Mouse (Mus musculus): ENCODE results near the gene Cntfr.
A peak's percentile ranks its signal among the peaks of the same experiment; 100 is the strongest.
"Not testable (repeated sequence)": the region's sequence is repeated elsewhere in the genome, so short reads cannot be mapped to it uniquely, and the experiment has no call there.

Gene Cntfr

DNA sequence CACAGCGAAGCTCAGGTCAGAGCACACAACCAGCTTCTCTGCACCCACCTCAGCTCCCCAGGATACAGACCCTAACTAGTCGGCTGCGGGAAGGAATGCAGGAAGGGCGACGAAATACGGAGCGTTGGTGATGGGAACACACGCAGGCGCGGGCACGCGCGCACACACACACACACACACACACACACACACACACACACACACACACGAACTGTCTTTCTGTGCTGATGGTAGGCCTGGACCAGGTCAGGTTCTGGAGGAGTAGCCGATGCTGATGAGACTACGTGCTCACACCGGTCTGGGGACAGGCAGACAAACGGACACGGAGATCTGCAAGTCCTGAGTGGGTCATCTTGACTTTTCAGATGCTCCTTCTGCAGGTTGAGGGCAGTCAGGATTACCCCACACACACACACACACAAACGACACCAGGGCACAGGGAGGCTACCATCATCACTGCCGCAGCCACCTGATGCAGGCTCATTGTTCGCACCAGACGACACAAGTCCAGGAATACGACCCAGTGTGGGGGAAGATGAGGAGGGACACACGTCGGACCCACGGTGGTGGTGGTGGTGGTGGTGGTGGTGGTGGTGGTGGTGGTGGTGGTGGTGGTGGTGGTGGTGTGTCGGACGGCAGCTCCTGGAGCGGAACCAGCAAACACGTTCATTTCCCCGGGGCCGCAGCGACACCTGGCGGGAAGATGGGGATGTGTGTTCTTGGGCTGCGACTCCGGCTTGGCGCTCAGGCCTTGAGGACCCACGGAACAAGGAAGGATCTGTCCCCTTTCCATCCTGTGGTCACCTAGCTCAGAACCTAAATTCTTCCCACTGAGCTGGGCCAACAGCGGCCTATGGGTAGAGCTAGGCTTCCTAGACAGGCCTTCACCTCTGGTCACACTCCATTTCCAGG is at the start of gene Cntfr:
TSS of gene Cntfr (minus strand) at position 160 of the 912 bp plus-strand sequence.
- H3K27me3 ChIP-seq (ENCODE audit: control insufficient read depth, insufficient read depth, low read length, poor library complexity, severe bottlenecking); H3K36me3 ChIP-seq (ENCODE audit: control insufficient read depth, insufficient read depth, low read length, poor library complexity, severe bottlenecking): not testable (repeated sequence)
- DNase-seq (ENCODE audit: low read depth, low spot score) = peak; percentile 73

DNA sequence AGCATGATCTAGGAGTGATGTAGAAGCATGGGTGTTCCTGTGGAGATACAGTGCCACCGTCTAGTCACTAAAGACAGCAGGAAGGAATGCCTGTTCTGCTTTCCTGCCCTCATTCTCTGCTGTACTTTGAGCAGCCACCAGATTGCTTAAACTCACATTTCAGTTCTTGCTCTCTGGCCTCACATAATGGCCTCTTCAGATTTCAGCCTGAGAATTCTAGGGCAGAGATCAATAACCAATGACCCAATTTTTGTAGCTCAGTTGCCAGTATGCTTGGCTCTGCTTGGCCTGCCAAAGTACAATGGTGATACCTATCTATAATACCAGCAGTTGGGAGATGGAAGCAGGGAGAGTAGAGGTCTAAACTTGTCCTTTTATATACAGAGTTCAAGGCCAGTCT is 48.1 kb upstream of the Cntfr start:
- no peak for DNase-seq (ENCODE audit: low read depth, low spot score)
- no peaks in the 10 kb centered on the region for H3K27me3 ChIP-seq (ENCODE audit: control insufficient read depth, insufficient read depth, low read length, poor library complexity, severe bottlenecking)
- H3K36me3 ChIP-seq (ENCODE audit: control insufficient read depth, insufficient read depth, low read length, poor library complexity, severe bottlenecking) = no peaks in the 10 kb centered on the region

DNA sequence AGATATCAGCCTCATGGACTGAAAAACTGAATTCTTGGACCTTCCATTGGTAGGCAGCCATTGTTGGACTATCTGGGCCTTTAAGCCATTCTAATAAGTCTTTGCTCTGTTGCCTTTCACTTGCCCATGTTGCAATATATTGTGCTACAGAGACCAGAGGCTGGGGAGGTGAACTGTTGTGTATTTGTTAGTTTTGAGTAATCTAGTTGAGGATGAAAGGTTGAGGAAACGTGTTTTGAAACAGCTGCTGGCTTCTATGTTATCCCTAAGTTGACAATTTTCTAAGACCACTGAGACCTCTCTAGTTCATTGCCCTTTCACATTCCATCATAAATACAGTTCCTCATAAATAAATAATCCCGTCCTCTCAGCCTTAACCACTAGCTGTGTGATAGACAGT is 47.2 kb upstream of the Cntfr start:
- H3K27me3 ChIP-seq (ENCODE audit: control insufficient read depth, insufficient read depth, low read length, poor library complexity, severe bottlenecking) = no peaks in the 10 kb centered on the region
- DNase-seq (ENCODE audit: low read depth, low spot score) = no peak

DNA sequence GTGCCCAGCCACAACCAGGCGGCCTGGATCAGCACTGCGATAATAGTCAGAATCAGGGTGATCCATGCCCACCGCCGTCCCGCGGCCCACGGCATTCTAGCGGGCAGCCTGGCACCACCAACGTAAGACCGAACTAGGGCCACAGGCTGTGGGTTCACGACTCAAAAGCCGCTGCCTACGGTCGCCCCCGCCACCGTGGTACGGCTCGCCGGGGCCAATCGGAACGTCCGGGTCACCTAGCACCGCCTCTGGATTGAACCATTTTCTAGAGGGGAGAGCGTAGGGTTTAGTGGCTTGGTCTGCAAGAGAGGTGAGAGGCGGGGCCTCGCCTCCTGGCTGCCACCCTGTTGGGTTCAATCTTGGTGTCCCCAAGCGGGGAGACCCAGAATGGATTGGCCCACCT is 44.3 kb upstream of the Cntfr start:
- Histone ChIP-seq H3K27me3 (ENCODE audit: control insufficient read depth, insufficient read depth, low read length, poor library complexity, severe bottlenecking) (no peaks in the 10 kb centered on the region), H3K36me3 (ENCODE audit: control insufficient read depth, insufficient read depth, low read length, poor library complexity, severe bottlenecking) (peaks cover 7% of the 10 kb centered on the region; the same call in 1 of the 2 replicates)
- peak; percentile 96 for DNase-seq (ENCODE audit: low read depth, low spot score)

More for the DNA sequence above, 47.2 kb upstream of the Cntfr start:
- peaks cover 1% of the 10 kb centered on the region; the same call in 1 of the 2 replicates for H3K36me3 ChIP-seq (ENCODE audit: control insufficient read depth, insufficient read depth, low read length, poor library complexity, severe bottlenecking)

DNA sequence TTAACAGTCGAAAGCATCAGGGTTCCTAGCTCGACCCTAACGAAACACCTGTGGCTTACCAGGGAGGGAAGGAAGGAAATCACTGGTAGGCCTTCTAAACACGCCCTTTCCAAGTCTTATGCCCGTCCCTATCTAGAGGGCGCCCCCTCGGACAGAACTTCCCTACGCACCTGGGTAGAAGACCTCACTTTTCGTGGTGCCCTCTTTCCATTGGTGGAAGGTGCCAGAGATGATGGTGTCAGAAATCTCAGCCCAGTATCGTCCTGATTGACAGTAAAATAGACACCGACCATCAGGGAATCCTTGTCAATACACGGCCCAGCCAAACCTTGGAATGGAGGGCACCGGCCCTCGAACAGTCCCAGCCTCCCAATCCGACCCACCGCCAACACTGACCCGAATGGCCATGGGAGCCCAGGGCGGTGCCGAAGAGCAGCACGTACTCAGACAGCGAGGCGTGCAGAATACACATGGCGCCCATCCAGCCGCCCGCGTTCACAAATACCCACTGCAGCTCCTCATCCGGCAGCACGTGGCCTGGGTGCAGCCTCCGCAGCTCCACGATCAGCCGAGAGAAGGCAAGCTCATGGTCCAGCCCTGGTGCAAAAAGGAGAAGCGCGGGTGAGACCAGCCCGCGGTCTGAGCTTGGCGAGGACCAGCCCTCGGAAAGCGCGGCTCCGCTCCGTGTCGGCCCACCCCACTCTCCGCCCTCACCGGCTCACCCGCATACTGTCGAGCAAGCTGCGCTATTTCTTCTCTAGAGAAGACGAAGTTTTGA is 43.7 kb upstream of the Cntfr start:
- peak; percentile 60 for DNase-seq (ENCODE audit: low read depth, low spot score)
- no peaks in the 10 kb centered on the region for H3K27me3 ChIP-seq (ENCODE audit: control insufficient read depth, insufficient read depth, low read length, poor library complexity, severe bottlenecking)

DNA sequence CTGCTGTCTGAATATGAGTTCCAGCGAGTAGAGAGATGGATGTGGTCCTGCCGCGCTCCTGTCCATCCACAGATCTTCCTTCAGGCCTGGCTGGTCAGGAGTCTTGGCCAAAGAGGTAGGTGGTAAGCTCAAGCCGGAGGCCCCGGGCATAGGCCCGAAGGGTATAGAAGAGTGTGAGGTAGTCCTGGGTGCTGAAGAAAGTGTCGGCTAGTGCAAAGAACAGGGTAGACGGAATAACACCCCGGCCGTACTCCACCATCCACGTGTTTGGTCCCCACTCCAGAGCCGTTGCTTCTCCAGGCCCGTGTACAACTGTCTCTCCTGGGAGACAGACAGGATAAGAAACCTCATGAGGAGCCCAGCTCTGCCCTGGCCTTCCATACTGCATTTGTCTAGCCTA is 42.4 kb upstream of the Cntfr start:
- Histone ChIP-seq H3K36me3 (ENCODE audit: control insufficient read depth, insufficient read depth, low read length, poor library complexity, severe bottlenecking) (peaks cover 7% of the 10 kb centered on the region; the same call in 1 of the 2 replicates), H3K27me3 (ENCODE audit: control insufficient read depth, insufficient read depth, low read length, poor library complexity, severe bottlenecking) (no peaks in the 10 kb centered on the region)
- DNase-seq (ENCODE audit: low read depth, low spot score) = no peak

More for the DNA sequence above, 43.7 kb upstream of the Cntfr start:
- peaks cover 7% of the 10 kb centered on the region; the same call in 1 of the 2 replicates for H3K36me3 ChIP-seq (ENCODE audit: control insufficient read depth, insufficient read depth, low read length, poor library complexity, severe bottlenecking)

DNA sequence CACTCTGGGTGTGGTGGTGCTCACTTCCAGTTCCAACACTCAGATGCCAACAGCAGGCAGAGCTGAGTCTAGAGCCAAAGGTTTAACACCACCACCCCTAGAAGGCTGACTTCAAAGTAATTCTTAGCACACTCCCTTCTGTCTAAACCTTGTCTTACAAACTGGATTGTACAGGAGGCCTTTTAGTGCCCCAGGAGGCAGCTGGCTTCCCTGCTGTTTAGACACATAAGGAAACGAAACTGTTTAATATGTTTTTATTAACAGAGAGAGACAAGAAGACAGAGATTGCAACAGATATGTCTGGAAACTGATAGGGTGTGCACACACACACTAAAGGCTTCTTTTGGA is 41.3 kb upstream of the Cntfr start:
- DNase-seq (ENCODE audit: low read depth, low spot score) = no peak
- Histone ChIP-seq H3K36me3 (ENCODE audit: control insufficient read depth, insufficient read depth, low read length, poor library complexity, severe bottlenecking) (peaks cover 7% of the 10 kb centered on the region; the same call in 1 of the 2 replicates), H3K27me3 (ENCODE audit: control insufficient read depth, insufficient read depth, low read length, poor library complexity, severe bottlenecking) (no peaks in the 10 kb centered on the region)

DNA sequence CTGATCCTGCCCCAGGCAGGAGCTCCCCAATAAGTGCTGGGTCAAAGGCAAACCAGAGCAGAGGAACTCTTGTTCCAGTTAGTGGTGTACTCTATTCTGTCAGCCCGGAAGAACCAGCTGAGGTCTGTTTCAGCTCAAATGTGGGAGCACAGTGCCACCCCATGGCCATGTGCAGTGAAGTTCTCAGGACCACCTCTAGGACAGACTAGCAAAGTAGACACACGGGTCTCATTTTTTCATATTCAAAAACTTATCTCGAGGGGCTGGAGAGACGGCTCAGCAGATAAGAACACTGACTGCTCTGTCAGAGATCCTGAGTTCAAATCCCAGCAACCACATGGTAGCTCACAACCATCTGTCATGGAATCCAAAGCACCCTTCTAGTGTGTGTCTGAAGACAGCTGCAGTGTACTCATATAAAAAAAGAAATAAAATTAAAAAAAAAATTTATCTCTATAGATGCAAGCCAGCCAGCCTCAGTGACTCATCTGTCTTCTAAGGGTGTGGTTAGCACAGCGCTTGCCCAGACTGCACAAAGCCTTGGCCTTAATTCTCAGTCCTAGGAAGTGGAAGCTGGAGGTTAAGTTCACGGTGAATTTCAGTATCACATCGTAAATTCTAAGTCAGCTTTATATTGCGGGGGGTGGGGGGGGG is 40.8 kb upstream of the Cntfr start:
- Histone ChIP-seq H3K27me3 (ENCODE audit: control insufficient read depth, insufficient read depth, low read length, poor library complexity, severe bottlenecking) (no peaks in the 10 kb centered on the region), H3K36me3 (ENCODE audit: control insufficient read depth, insufficient read depth, low read length, poor library complexity, severe bottlenecking) (peaks cover 7% of the 10 kb centered on the region; the same call in 1 of the 2 replicates)
- DNase-seq (ENCODE audit: low read depth, low spot score) = peak; percentile 89

DNA sequence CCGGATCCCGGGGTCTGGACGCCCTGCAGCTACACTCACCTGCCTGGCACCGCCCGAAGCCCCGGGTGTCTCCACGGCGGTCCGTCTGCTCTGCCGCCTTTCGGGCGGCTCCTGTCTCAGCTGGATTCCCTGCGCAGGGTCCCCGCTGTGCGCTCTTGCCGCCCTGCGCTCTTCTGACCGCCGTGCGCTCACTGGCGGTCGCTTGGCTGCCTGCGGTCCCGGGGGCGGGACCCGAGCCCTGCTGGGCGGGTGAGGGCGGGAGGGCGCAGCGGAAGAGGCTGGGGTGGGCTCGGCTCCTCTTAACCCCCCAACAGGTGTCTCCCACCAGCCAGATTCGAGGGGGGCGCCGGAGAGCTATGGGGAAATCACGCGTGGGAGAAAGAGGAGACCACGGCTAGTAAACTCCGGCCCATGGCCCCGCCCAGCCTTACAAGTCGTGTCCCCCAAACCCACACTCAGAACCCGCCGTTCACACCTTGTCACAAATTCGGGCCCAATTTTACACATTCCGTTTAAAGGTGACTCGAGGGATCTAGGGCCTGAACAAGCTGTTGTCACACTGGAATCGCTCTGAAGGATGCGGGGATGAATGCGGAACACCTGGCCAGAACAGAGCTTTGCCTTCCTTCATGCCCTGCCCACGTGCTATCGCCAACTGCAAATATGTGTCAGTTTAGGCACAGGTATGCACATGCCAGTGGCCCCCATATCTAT is 34.3 kb upstream of the Cntfr start, which contains the start of gene Arid3c:
TSS of gene Arid3c (minus strand) at position 91 of the 714 bp plus-strand sequence.
- Histone ChIP-seq H3K27me3 (ENCODE audit: control insufficient read depth, insufficient read depth, low read length, poor library complexity, severe bottlenecking) (no peaks in the 10 kb centered on the region), H3K36me3 (ENCODE audit: control insufficient read depth, insufficient read depth, low read length, poor library complexity, severe bottlenecking) (no peaks in the 10 kb centered on the region)
- DNase-seq (ENCODE audit: low read depth, low spot score) = peak; percentile 48

DNA sequence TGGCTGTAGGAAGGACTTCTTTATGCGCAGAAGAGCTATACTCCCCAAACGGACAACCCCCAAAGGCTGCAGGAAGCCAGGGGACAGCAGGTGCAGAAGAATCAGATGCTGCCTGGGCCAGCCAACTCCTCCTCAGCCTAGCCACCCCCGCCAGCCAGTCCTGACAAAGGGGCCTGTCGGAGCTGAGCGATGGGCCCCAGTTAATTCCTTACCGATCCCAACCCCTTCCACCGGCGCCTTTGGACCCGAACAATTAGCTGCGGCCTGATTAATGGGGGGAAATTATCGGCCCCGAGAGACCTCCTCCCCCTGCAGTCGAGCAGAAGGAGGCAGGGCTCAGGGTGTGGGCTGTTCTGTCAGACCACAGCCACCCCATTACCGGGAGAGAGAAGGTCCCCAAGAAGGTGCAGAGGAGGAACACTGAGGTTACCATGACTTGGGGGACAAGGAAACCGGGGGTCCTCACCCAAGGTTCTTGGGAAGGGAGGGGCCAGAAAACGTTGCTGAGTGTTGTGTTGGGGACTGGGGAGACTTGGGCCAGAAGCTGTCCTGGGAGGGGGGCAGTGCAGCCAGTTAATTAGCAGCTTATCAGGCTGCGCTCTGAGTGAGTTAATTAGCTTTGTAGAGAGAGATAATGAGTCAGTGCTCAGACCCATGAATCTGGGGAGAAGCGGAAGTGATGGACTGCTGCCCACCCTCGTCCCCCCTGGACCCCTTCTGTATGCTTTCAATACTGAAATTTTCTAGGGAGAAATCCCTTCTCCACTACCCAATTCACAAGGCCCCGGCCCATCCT is 30.1 kb upstream of the Cntfr start:
- no peak for DNase-seq (ENCODE audit: low read depth, low spot score)
- H3K36me3 ChIP-seq (ENCODE audit: control insufficient read depth, insufficient read depth, low read length, poor library complexity, severe bottlenecking) = no peaks in the 10 kb centered on the region
- H3K27me3 ChIP-seq (ENCODE audit: control insufficient read depth, insufficient read depth, low read length, poor library complexity, severe bottlenecking) = no peaks in the 10 kb centered on the region

DNA sequence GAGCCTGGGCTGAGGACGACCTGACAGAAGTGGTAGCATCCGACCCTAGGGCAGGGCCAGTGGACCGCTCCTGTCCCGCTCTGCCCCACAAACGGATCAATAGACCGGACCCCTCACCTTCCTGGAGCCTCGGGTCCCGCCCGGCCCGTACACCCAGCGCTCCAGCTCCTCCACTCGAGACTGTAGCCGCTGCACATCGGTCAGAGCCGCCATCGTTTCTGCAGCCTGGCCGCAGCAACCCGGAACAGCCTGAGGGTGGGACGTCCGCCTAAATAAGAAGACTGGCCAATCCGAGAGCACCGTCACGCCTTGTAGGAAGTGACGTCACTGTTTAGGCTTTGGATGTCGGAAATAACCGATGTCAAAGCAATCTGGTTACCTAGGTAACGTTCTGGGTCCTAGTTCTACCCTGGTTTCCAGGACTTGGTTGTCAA is 26.0 kb upstream of the Cntfr start, which contains the start of gene Dctn3:
TSS of gene Dctn3 (minus strand) at position 253 of the 434 bp plus-strand sequence.
- H3K36me3 ChIP-seq (ENCODE audit: control insufficient read depth, insufficient read depth, low read length, poor library complexity, severe bottlenecking) = peaks cover 5% of the 10 kb centered on the region; the same call in 1 of the 2 replicates
- DNase-seq (ENCODE audit: low read depth, low spot score) = peak; percentile 96
- H3K27me3 ChIP-seq (ENCODE audit: control insufficient read depth, insufficient read depth, low read length, poor library complexity, severe bottlenecking) = no peaks in the 10 kb centered on the region

DNA sequence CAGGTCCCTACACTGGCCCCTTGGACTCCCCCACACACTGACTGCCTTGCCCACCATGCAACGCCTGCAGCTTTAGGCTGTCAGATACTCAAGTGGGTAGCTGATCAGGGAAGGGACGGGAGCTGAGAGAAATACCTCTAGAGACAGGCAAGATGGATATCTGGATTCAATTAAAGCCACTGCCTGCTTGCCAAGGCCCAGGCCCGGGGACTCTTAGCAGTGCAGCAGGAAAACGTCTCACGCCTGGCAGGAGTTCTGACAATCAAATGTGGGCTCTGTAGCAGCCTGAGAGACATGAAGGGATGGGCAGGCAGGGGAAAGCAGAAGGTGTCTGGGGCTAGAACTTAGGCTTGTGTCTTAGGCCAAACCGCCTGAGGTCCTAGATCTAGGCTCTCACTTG is 19.9 kb upstream of the Cntfr start:
- no peak for DNase-seq (ENCODE audit: low read depth, low spot score)
- H3K36me3 ChIP-seq (ENCODE audit: control insufficient read depth, insufficient read depth, low read length, poor library complexity, severe bottlenecking) = peaks cover 7% of the 10 kb centered on the region; the same call in 1 of the 2 replicates
- H3K27me3 ChIP-seq (ENCODE audit: control insufficient read depth, insufficient read depth, low read length, poor library complexity, severe bottlenecking) = no peaks in the 10 kb centered on the region

DNA sequence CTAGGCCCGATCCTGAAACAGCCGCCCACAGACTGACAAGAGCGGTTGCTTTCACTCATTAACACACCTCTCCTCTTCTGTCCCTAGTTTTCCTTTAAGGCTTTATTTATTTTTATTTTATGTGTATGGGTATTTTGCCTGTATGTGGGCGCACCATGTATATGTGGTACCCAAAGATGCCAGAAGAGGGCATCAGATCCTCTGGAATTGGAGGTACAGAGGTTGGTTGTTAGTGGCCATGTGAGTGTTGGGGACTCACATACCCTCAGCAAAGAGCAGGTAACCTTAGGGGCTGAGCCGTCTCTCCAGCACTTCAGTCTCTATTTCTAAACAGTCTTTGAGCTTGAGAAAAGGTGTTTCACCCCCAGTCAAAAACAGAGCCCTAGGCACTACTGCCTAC is 18.7 kb upstream of the Cntfr start:
- peak; percentile 67 for DNase-seq (ENCODE audit: low read depth, low spot score)
- Histone ChIP-seq H3K27me3 (ENCODE audit: control insufficient read depth, insufficient read depth, low read length, poor library complexity, severe bottlenecking) (no peaks in the 10 kb centered on the region), H3K36me3 (ENCODE audit: control insufficient read depth, insufficient read depth, low read length, poor library complexity, severe bottlenecking) (peaks cover 7% of the 10 kb centered on the region; the same call in 1 of the 2 replicates)
